Mouse (Mus musculus): ENCODE results near the gene Rtl3. TPM values are rescaled to one million over a fixed set of nuclear protein-coding genes. Genes with fewer than 3 reads are reported as not detected.
A peak's percentile ranks its signal among the peaks of the same experiment; 100 is the strongest.

The Rtl3 gene
- 1 to 10 TPM; 5.3 to 6.7 TPM for total RNA-seq (2021)

DNA sequence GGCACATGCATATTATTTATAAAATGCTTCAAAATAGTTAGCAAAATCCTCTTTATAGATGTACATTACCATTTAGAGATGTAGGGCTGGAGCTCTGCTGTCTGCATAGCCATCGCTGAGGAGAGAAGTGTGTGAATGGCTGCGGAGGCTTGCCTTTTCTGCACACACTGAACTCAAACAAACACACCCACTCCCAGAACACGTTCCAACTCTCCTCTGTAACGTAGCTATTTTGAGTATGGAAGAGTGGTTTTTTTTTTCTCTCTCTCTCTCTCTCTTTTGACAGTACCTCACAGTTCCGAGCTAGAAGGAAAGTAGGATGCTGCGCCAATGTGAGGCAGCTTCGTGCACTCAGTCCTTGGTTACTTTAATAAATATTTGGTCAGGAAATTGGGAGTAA is at the start of gene Rtl3:
Gene Rtl3, minus strand, starts transcription at position 236 of the 400 bp plus-strand sequence.
- intact Hi-C loops (cut with DNase I) = no loop called here
- DNase-seq = peak in 1 of 2 experiments; percentile 11

GRCm38 (mm10) chrX:106872315-106872714 is 31.9 kb upstream of the Rtl3 start:
- DNase-seq = peak; percentile 5 to 11
- intact Hi-C loops (cut with DNase I) = no loop called here

- intact Hi-C loops (cut with DNase I) = no loop called here
Measured at GRCm38 (mm10) chrX:106871894-106872293, 31.4 kb upstream of the Rtl3 start.

GRCm38 (mm10) chrX:106871426-106871825 is 31.0 kb upstream of the Rtl3 start:
- no peak for DNase-seq
- intact Hi-C loops (cut with DNase I) = no loop called here

More at GRCm38 (mm10) chrX:106871894-106872293, 31.4 kb upstream of the Rtl3 start:
- no peak for DNase-seq

- intact Hi-C loops (cut with DNase I) = loop anchor here (10.0 kb wide), 1 partner anchor 311 kb away; no protein-coding TSS in a partner anchor
- DNase-seq = peak; percentile 22 to 29
Measured at GRCm38 (mm10) chrX:106853523-106854300, 13.3 kb upstream of the Rtl3 start.

- intact Hi-C loops (cut with DNase I) = no loop called here
- peak; percentile 57 to 66 for DNase-seq
Measured at GRCm38 (mm10) chrX:106839591-106839990, 853 bp downstream of the Rtl3 start.

DNA sequence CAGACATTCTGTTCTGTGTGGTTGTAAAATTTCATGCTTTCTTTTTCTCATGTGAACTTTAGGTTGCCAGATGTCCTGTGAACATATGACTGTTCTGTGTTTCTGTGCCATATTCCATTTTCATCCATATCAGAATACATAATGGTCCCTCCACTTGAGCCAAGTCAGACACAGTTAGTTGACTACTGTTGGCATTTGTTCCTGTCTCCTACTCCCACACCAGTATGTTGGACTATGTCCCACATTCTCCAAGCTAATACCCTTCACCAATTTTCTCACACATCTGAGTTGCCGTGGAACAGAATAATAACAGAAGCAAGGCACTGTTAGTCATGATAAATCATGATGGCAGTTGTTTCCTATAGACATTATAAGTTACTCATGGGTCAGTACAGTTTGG is 9.9 kb downstream of the Rtl3 start:
- intact Hi-C loops (cut with DNase I) = no loop called here
- no peak for DNase-seq

- intact Hi-C loops (cut with DNase I) = no loop called here
- DNase-seq = no peak
Measured at GRCm38 (mm10) chrX:106809560-106810226, 30.8 kb downstream of the Rtl3 start.

GRCm38 (mm10) chrX:106804387-106804786 is 36.1 kb downstream of the Rtl3 start:
- intact Hi-C loops (cut with DNase I) = no loop called here
- no peak for DNase-seq

DNA sequence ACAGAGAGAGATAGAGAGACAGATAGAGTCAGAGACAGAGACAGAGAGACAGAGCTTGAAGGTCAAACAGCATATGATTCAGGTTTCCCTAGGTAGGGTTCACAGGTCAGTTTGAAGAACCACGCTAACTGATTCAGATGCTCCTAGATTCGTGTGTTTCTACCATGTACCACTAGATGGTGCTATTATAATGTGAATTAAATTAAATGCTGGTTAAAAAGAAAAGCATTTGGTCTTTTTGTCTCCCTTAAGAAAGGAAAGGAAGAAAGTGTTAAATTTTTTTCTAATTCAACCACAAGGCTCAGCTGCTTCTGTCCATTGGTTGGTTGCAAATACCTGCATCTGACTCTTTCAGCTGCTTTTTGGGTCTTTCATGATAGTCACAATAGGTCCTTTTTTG is 45.8 kb downstream of the Rtl3 start:
- DNase-seq = no peak

More for the DNA sequence above, 45.8 kb downstream of the Rtl3 start:
- intact Hi-C loops (cut with DNase I) = loop anchor here (1.0 to 10.0 kb wide), 5 partner anchors 100 to 682 kb away; partner anchors contain the start of gene Lpar4

Other genes starting within 250 kb of the Rtl3 start
- gene Cysltr1, start 237.0 kb downstream of the Rtl3 start, total RNA-seq (2021) = 1 to 10 TPM; 1.7 to 2.8 TPM
- gene Lpar4, start 80.0 kb upstream of the Rtl3 start, total RNA-seq (2021) = 10 to 100 TPM; 11.8 to 12.0 TPM
- gene P2ry10, start 247.8 kb upstream of the Rtl3 start, total RNA-seq (2021) = under 1 TPM; 0.17 to 0.26 TPM